Mouse (Mus musculus) left cerebral cortex, postnatal 4 days (tissue): ENCODE results near the gene Slc35a1. TPM values are rescaled to one million over a fixed set of nuclear protein-coding genes. Genes with fewer than 3 reads are reported as not detected.

Source experiments
- DNase-seq: peaks from one replicate; pipeline ENCODE4 v3.0.0-alpha.2; 2022
- intact Hi-C: fragments of 180-260 bp; cut with DNase I; formaldehyde crosslinking; loops from one replicate; pipeline ENCODE4 v1.15.1; 2025
- total RNA-seq, 2 experiments: library from RNA; stranded (reverse); gene quantifications; 2 replicates each; pipeline ENCODE4 v1.2.3; 2021

Slc35a1 gene
- total RNA-seq, 2 experiments from 2014 or later, result 30.6 to 34.7 TPM

GRCm38 (mm10) chr4:34659012-34659411 lies 28.2 kb downstream of the Slc35a1 start:
- intact Hi-C loops, result no loop called here
- no peak for DNase-seq

DNA sequence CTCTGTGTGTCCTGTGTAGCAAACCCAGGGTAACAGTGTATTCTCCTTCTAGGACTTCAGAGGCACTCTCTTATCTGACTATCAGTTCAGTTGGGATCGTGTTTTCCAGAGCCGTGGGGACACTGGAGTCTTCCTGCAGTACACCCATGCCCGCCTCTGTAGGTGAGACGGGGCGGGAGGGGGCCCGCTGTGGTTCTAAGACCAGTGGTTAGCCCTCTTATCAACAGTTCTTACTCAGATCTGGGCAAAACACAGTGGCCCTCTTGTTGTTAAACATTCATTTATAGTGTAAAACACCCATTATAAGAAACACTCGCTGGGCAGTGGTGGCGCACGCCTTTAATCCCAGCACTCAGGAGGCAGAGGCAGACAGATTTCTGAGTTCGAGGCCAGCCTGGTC lies 31.1 kb downstream of the Slc35a1 start:
- no peak for DNase-seq
- intact Hi-C loops, result no loop called here

- no peak for DNase-seq
- intact Hi-C loops, result no loop called here
Observed at GRCm38 (mm10) chr4:34653179-34653578, 34.1 kb downstream of the Slc35a1 start.

- intact Hi-C loops, result no loop called here
Observed at GRCm38 (mm10) chr4:34644779-34645178, 42.5 kb downstream of the Slc35a1 start.

GRCm38 (mm10) chr4:34640731-34641130 lies 46.5 kb downstream of the Slc35a1 start:
- no peak for DNase-seq
- intact Hi-C loops, result no loop called here

More at GRCm38 (mm10) chr4:34644779-34645178, 42.5 kb downstream of the Slc35a1 start:
- no peak for DNase-seq

DNA sequence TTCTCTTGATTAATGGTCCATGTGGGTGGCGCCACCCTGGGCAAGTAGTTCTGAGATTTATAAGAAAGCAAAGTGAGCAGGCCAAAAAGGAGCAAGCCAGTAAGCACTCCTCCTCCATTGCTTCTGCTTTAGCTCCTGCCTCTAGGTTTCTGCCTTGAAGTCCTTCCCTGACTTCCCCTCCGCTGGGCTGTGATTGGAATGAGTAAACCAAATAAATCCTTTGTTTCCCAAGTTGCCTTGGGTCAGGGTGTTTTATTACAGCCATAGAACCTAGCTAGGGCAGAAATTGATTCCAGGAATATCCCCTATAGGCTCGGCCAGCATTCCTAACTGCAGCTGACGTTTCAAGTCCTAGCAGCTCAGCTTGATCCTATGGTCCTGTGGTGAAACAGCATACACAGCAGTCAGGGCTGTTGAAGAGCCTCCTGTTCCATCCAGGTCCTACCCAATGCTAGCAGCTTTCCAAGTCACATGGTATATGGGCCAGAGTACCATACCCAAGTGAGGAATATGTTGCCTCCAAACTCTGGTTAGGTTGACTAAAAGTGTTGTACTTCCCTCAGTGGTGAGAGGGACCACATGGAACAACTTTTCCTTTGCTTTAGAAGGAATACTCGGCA lies 47.4 kb downstream of the Slc35a1 start:
- DNase-seq, result no peak
- intact Hi-C loops, result no loop called here

GRCm38 (mm10) chr4:34637851-34638250 lies 49.4 kb downstream of the Slc35a1 start:
- intact Hi-C loops, result no loop called here
- DNase-seq, result no peak

GRCm38 (mm10) chr4:34637386-34637785 lies 49.9 kb downstream of the Slc35a1 start:
- intact Hi-C loops, result no loop called here

DNA sequence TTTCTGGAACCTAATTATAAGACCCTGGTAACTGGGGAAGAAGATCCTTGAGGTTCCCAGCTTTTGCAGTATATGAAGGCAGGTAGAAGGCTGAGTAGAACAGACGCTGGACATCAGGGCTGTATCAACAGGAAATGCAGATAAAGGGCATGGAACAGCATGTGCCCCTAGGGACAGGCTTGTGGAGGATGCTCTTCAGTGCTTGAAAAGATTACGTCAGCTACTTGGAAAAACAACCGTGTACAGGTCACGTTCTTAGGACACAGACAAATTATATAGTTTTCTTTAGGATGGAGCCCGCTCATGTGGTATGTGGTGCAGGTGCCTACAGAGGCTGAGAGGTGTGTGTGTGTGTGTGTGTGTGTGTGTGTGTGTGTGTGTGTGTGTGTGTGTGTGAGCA lies 51.2 kb downstream of the Slc35a1 start:
- intact Hi-C loops, result no loop called here
- DNase-seq, result no peak

More at GRCm38 (mm10) chr4:34637386-34637785, 49.9 kb downstream of the Slc35a1 start:
- DNase-seq, result no peak

GRCm38 (mm10) chr4:34634129-34634528 lies 53.1 kb downstream of the Slc35a1 start:
- DNase-seq, result no peak
- intact Hi-C loops, result no loop called here

DNA sequence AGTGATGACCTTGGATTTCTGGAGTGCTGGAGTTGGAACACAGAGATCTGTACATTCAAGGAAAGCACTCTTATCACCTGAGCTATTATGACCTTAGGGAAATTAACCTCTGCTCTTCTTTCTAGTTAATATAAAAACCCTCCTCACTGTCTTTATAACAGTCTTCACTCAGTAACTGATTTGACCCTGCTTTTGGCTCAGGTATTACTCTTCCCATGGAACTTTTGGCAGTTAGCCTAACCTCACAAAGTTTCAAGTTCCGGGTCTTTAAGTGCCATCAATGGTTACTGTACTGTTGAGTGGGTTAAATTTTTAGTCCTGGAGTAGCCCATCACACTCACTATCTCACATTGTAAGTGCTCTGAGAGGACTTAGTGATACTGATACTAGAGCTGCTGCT lies 57.3 kb downstream of the Slc35a1 start:
- no peak for DNase-seq
- intact Hi-C loops, result no loop called here

DNA sequence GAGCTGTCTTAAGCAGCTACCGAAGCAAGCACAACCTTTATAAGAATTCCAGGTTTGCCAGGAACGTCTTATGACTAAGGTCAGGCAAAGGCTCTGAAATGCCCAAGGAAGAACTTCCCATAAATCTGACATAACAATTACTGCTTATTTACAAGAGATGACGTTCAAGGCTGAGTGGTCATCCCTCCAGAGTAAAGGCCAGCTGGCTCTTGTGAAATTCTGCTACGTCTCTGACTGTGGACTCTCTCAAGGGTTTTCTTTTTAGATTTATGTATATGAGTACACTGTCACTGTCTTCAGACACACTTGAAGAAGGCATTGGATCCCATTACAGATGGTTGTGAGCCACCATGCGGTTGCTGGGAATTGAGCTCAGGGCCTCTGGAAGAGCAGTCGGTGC lies 60.8 kb downstream of the Slc35a1 start:
- intact Hi-C loops, result no loop called here
- no peak for DNase-seq

DNA sequence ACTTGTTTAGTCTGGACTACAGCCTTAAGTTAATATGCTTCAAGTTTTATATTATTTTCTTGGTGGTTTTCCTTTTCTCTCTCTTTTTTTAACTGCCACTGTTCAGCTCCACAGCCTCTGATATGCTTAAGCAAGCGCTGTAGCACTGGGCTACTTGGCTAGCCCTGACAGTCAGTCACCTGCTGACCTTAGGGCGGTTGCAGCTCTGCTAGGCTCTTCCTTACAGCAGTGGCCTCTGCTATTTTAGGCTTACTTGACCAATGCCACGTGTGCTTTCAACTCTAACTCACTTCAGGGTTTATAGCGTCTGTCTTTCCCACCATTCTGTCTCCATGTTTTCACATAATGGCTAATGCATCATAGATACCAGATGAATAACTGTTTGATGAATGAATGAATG lies 61.7 kb downstream of the Slc35a1 start:
- intact Hi-C loops, result no loop called here
- DNase-seq, result no peak

- no peak for DNase-seq
- intact Hi-C loops, result no loop called here
Observed at GRCm38 (mm10) chr4:34616146-34616545, 71.1 kb downstream of the Slc35a1 start.

- intact Hi-C loops, result no loop called here
- peak; percentile 3 for DNase-seq
Observed at GRCm38 (mm10) chr4:34615303-34615702, 71.9 kb downstream of the Slc35a1 start.

DNA sequence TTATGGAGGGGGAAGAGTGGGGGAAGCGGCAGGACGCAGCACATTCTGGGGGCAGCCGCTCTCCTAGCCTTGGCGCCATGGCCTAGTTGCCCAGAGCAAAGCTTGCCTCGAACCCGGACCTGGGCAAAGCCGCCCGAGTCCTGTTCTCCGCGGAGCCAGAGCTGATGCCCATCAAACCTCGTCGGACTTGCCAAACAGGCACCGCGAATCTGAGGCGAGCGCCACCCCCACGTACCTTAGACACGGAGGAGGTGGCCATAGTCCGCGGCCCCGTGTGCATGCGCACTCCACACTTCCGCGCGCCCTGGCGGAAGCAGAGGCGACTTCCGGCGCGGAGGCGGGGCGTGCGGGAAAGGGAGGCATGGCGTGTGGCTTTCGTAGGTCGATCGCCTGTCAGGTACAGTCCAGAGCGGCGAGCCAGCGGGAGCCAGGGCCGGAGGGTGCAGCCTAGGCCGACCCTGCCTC lies 72.6 kb downstream of the Slc35a1 start, which contains the start of the genes Orc3 and Rars2:
Gene Orc3, minus strand, starts transcription at position 315 of the 465 bp plus-strand sequence.
Gene Rars2, plus strand, starts transcription at position 328 of the 465 bp plus-strand sequence.
- intact Hi-C loops, result loop anchor here (5.0 kb wide), 1 partner anchor 42 kb away; no protein-coding TSS in a partner anchor

DNA sequence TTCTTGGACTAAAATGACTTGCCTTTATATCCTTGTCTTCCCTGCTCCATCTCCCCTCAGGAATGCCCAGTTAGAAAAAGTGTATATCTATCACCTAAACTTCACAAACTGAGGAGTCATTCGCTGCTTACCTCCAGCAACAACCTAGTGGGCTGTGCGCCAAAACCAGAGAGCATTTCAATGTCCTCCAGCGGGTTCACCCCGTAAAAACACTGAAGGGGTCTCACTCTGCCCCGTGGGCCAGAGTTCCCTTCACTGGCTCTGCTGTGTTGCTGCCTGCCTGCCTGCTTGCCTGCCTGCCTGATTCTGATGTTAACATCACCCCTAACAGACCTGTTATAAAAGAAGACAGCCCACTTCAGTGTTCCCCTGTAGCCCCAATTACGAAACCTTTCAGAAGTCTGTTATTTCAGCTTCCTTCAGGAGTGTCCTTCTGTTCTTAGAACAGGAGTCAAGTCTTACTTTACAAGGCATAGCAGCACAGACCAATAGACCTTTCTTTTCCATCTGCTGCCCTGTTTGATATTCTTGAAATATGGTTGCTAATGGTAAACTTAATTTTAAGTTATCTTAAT lies 73.6 kb downstream of the Slc35a1 start:
- peak; percentile 11 for DNase-seq
- intact Hi-C loops, result loop anchor here (5.0 kb wide), 1 partner anchor 41 kb away; no protein-coding TSS in a partner anchor

More for the DNA sequence above, 72.6 kb downstream of the Slc35a1 start, which contains the start of the genes Orc3 and Rars2:
- DNase-seq, result peak; percentile 91

Other genes with a start within 250 kb of the Slc35a1 start
- 100 to 1,000 TPM; 124 to 135 TPM for gene Akirin2, start 136.5 kb downstream of the Slc35a1 start, total RNA-seq
- 10 to 100 TPM; 64.9 to 68.4 TPM for gene Orc3, start 72.5 kb downstream of the Slc35a1 start, total RNA-seq
- gene Rars2, start 72.5 kb downstream of the Slc35a1 start, total RNA-seq, result 10 to 100 TPM; 28.2 TPM
- gene Cfap206, start 42.8 kb upstream of the Slc35a1 start, total RNA-seq, result 1 to 10 TPM; 3.0 to 4.7 TPM
- gene Gm136, start 68.8 kb upstream of the Slc35a1 start, total RNA-seq, result under 1 TPM in 1 of 2 experiments, not detected in 1; 0.38 TPM
- gene Smim8, start 91.0 kb upstream of the Slc35a1 start, total RNA-seq, result 10 to 100 TPM; 22.0 to 23.2 TPM
- gene Zfp292, start 195.5 kb upstream of the Slc35a1 start, total RNA-seq, result 10 to 100 TPM; 43.0 to 44.8 TPM
- gene Cga, start 206.3 kb upstream of the Slc35a1 start, total RNA-seq, result not detected